Mouse (Mus musculus) E14TG2a.4 (cell line): Measurements from ENCODE around the gene Znrf1.
A peak's percentile ranks its signal among the peaks of the same experiment; 100 is the strongest.

ENCODE experiments used
- H3K27me3 ChIP-seq: 2 replicates; pipeline ENCODE4 v1.6.1; 2014; ENCODE audit warnings: low read length, control low read depth; ENCODE audit not compliant: insufficient read depth
- H3K36me3 ChIP-seq: 2 replicates; pipeline ENCODE4 v1.6.1; 2014; ENCODE audit warnings: low read length, control low read depth; ENCODE audit not compliant: insufficient read depth
- H3K4me1 ChIP-seq: replicated peaks from 2 replicates; pipeline ENCODE4 v1.6.1; 2014; ENCODE audit warnings: low read depth, low read length, control low read depth
- H3K4me3 ChIP-seq: replicated peaks from 2 replicates; pipeline ENCODE4 v1.5.1; 2014; ENCODE audit warnings: mild to moderate bottlenecking, low read length
- H3K9me3 ChIP-seq: 2 replicates; pipeline ENCODE4 v1.6.1; 2014; ENCODE audit warnings: low read length, control low read depth
- CTCF ChIP-seq: conservative IDR thresholded peaks from 2 replicates; pipeline ENCODE4 v1.5.1; 2014; ENCODE audit warnings: low read length
- NANOG ChIP-seq: IDR thresholded peaks from 2 replicates; pipeline ENCODE4 v1.6.1; 2014; ENCODE audit warnings: borderline replicate concordance, low read length, mixed read lengths
- POU5F1 ChIP-seq: IDR thresholded peaks from 2 replicates; pipeline ENCODE4 v1.6.1; 2014; ENCODE audit warnings: low read length, borderline replicate concordance

Znrf1 gene

GRCm38 (mm10) chr8:111551511-111552130 is 15.7 kb downstream of the Znrf1 start:
- no peaks in the 10 kb centered on the region for H3K9me3 ChIP-seq
- TF ChIP-seq NANOG (no peak), CTCF (no peak), POU5F1 (no peak)

GRCm38 (mm10) chr8:111561824-111562223 is 25.9 kb downstream of the Znrf1 start:
- Histone ChIP-seq H3K9me3 (no peaks in the 10 kb centered on the region), H3K36me3 (no peaks in the 10 kb centered on the region), H3K4me3 (no peak overlapping the region), H3K4me1 (peaks cover 47% of the 10 kb centered on the region), H3K27me3 (no peaks in the 10 kb centered on the region)
- TF ChIP-seq CTCF = no peak

More at GRCm38 (mm10) chr8:111551511-111552130, 15.7 kb downstream of the Znrf1 start:
- Histone ChIP-seq H3K4me3 (no peak overlapping the region), H3K27me3 (no peaks in the 10 kb centered on the region), H3K36me3 (no peaks in the 10 kb centered on the region), H3K4me1 (peaks cover 53% of the 10 kb centered on the region)

GRCm38 (mm10) chr8:111562274-111562803 is 26.4 kb downstream of the Znrf1 start:
- Histone ChIP-seq H3K4me1 (peaks cover 47% of the 10 kb centered on the region), H3K27me3 (no peaks in the 10 kb centered on the region), H3K4me3 (no peak overlapping the region), H3K36me3 (no peaks in the 10 kb centered on the region), H3K9me3 (no peaks in the 10 kb centered on the region)
- no peak for TF ChIP-seq NANOG
- no peak for TF ChIP-seq POU5F1
- no peak for TF ChIP-seq CTCF

- peaks cover 49% of the 10 kb centered on the region for H3K4me1 ChIP-seq
- H3K27me3 ChIP-seq = no peaks in the 10 kb centered on the region
- TF ChIP-seq NANOG (no peak), POU5F1 (no peak), CTCF (no peak)
- no peaks in the 10 kb centered on the region for H3K9me3 ChIP-seq
- no peak overlapping the region for H3K4me3 ChIP-seq
- no peaks in the 10 kb centered on the region for H3K36me3 ChIP-seq
Measured at GRCm38 (mm10) chr8:111563075-111563474, 27.2 kb downstream of the Znrf1 start.

GRCm38 (mm10) chr8:111563687-111564086 is 27.8 kb downstream of the Znrf1 start:
- TF ChIP-seq POU5F1 = no peak
- no peak for TF ChIP-seq NANOG
- TF ChIP-seq CTCF = no peak

GRCm38 (mm10) chr8:111564093-111564492 is 28.2 kb downstream of the Znrf1 start:
- TF ChIP-seq POU5F1 (no peak), CTCF (no peak), NANOG (no peak)
- Histone ChIP-seq H3K27me3 (no peaks in the 10 kb centered on the region), H3K9me3 (no peaks in the 10 kb centered on the region), H3K4me1 (peaks cover 52% of the 10 kb centered on the region), H3K36me3 (no peaks in the 10 kb centered on the region), H3K4me3 (no peak overlapping the region)

More at GRCm38 (mm10) chr8:111563687-111564086, 27.8 kb downstream of the Znrf1 start:
- H3K9me3 ChIP-seq = no peaks in the 10 kb centered on the region
- no peaks in the 10 kb centered on the region for H3K36me3 ChIP-seq
- H3K4me3 ChIP-seq = no peak overlapping the region
- peaks cover 53% of the 10 kb centered on the region for H3K4me1 ChIP-seq
- no peaks in the 10 kb centered on the region for H3K27me3 ChIP-seq

GRCm38 (mm10) chr8:111565784-111566191 is 29.9 kb downstream of the Znrf1 start:
- Histone ChIP-seq H3K9me3 (no peaks in the 10 kb centered on the region), H3K4me3 (peak overlapping the region; percentile 1; the same call in 1 of the 2 replicates), H3K36me3 (no peaks in the 10 kb centered on the region), H3K4me1 (peaks cover 60% of the 10 kb centered on the region), H3K27me3 (no peaks in the 10 kb centered on the region)
- TF ChIP-seq NANOG = no peak
- TF ChIP-seq POU5F1 = no peak
- TF ChIP-seq CTCF = no peak

- Histone ChIP-seq H3K27me3 (no peaks in the 10 kb centered on the region), H3K4me1 (peaks cover 62% of the 10 kb centered on the region), H3K4me3 (peak overlapping the region; percentile 1; the same call in 1 of the 2 replicates), H3K36me3 (no peaks in the 10 kb centered on the region), H3K9me3 (no peaks in the 10 kb centered on the region)
- TF ChIP-seq NANOG (no peak), CTCF (no peak), POU5F1 (no peak)
Measured at GRCm38 (mm10) chr8:111566326-111566725, 30.4 kb downstream of the Znrf1 start.

- Histone ChIP-seq H3K4me3 (no peak overlapping the region), H3K27me3 (no peaks in the 10 kb centered on the region), H3K36me3 (no peaks in the 10 kb centered on the region), H3K4me1 (peaks cover 74% of the 10 kb centered on the region), H3K9me3 (no peaks in the 10 kb centered on the region)
- TF ChIP-seq CTCF (no peak), POU5F1 (no peak), NANOG (no peak)
Measured at GRCm38 (mm10) chr8:111567571-111567970, 31.7 kb downstream of the Znrf1 start.
